Mouse (Mus musculus): ENCODE results near the gene Mettl14.

- TF ChIP-seq POLR2A (IDR thresholded peaks at IDR 0.05; ENCODE audit: insufficient read depth, low read depth, low read length) (no peak), EP300 (IDR thresholded peaks at IDR 0.05; ENCODE audit: insufficient read depth, low read depth, low read length) (no peak), CTCF (IDR thresholded peaks at IDR 0.05) (no peak)
Measured at GRCm38 (mm10) chr3:123391180-123391579, 5.3 kb upstream of the Mettl14 start.

Data from heart, adult 2 months (tissue).